Mouse (Mus musculus): Measurements from ENCODE around the gene Noc4l.

GRCm38 (mm10) chr5:110605531-110606221, 47.5 kb downstream of the Noc4l start:
- no peak for TF ChIP-seq CTCF (IDR thresholded peaks at IDR 0.05; ENCODE audit: low read depth, low read length)
- no peak for TF ChIP-seq POLR2A (IDR thresholded peaks at IDR 0.05; ENCODE audit: insufficient read depth, low read length)
- no peak for TF ChIP-seq EP300 (IDR thresholded peaks at IDR 0.05; ENCODE audit: insufficient read depth, low read depth, low read length)
